Mouse (Mus musculus): Measurements from ENCODE around the gene Mllt6.

DNA sequence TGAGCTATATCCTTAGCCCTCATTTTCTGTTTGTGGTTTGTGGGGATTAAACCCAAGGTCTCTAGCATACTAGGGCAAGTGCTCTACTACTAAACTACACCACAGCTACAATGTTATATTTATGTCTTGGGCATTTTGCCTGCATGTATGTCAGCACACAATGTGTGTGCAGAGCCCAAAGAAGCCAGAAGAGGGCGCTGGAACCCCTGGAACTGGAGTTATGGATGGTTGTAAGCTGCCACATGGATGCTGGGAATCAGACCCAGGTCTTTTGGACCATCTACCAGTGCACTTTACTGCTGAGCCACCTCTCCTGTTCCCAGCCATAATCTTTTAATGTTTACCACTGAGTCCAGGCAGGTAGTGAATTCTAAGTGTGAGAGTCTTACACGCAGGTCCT, 20.5 kb upstream of the Mllt6 start:
- no peak for TF ChIP-seq ZC3H11A (IDR thresholded peaks at IDR 0.05; ENCODE audit: borderline replicate concordance, low read depth, low read length)
- no peak for TF ChIP-seq CHD2 (IDR thresholded peaks at IDR 0.05; ENCODE audit: low read depth, low read length)

Measured in ES-E14 (cell line).